Mouse (Mus musculus) kidney, adult 9 months (tissue): Measurements from ENCODE around the gene Nup210l.

Experiments
- DNase-seq: peaks from one replicate; pipeline ENCODE4 v3.0.0; 2022

Gene Nup210l

GRCm38 (mm10) chr3:90183581-90183980 is 79.6 kb downstream of the Nup210l start:
- no peak for DNase-seq

GRCm38 (mm10) chr3:90190859-90191510 is 87.1 kb downstream of the Nup210l start:
- no peak for DNase-seq

GRCm38 (mm10) chr3:90194759-90195158 is 90.8 kb downstream of the Nup210l start:
- no peak for DNase-seq

DNA sequence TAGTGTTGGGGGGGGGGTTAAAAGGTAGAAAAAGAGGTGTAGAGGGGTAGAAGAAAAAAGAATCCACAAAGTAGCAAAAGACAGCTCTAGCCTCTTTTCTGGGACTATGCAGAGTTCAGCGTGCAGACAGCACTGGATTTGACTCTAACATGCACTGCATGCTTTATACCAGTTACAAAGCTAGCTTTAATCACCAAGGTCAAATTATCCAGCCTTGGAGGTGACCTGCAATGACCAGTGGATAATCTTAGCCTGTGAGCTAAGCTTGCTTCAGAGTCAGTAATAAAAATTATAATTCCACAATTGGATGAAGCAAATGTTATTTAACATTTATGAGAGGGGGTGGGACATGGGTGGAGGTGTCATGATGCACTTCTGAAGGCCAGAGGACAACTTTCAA is 91.7 kb downstream of the Nup210l start:
- DNase-seq = no peak

- DNase-seq = no peak
Observed at GRCm38 (mm10) chr3:90197548-90197947, 93.6 kb downstream of the Nup210l start.

GRCm38 (mm10) chr3:90202884-90203283 is 99.0 kb downstream of the Nup210l start:
- DNase-seq = peak; percentile 59

DNA sequence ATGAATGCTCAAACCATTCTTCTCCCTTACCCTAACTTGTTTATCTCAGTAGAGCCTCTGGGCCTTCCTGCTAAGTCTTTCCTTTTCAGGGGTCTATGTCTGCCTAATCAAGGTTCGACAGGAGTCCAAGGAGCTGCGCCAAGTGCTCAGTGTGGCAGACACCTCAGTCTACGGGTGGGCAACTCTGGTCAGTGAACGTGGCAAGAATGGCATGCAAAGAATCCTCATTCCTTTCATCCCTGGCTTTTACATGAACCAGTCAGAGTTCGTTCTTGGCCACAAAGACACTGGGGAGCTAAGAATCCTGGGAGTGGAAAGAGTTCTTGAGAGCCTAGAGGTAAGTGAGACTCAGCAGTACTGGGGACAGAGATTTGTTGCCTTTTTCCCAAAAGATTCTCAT is 99.7 kb downstream of the Nup210l start:
- DNase-seq = no peak

GRCm38 (mm10) chr3:90204582-90204981 is 100.7 kb downstream of the Nup210l start:
- no peak for DNase-seq

DNA sequence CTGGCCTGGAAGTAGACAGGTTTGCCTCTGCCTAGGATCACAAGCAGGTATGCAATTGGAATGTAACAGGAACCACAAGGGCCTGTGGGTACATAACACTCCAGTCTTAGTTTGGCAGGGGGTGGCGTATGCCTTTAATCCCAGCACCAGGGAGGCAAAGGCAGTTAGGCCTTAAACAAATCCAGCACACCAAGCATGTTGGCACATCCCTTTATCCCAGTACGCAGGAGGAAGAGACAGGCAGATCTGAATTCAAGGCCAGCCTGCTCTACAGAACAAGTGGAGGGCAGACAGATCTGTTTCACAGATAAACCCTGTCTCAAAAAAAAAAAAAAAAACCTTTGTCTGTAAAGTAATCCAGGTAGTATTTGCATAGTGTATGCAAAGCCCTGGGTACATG is 104.7 kb downstream of the Nup210l start:
- no peak for DNase-seq

DNA sequence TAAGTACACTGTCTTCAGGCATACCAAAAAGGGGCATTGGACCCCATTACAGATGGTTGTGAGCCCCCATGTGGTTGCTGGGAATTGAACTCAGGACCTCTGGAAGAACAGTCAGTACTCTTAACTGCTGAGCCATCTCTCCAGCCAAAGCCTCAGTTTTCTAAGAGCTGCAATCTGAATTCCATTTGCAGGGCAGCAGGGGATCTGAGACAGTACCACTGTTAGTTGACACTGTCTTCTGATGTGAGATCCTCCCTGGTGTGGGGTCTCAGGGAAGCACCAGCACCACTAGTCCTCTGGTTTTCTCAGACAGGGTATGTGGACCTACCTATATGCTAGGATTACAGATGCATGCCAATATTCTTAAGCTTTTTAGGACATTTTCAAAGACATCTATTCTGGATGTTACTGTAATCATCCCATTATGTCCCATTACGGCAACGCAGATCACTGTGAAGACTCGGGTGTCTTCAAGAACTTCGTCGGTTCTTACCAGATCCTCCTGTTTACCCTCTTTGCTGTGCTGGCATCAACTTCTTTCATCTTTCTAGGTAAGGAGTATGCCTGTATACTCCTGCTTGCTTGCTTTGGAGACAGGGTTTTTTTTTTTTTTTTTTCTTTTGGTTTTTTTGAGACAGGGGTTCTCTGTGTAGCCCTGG is 106.1 kb downstream of the Nup210l start:
- no peak for DNase-seq

GRCm38 (mm10) chr3:90211475-90212398 is 107.8 kb downstream of the Nup210l start:
- no peak for DNase-seq

DNA sequence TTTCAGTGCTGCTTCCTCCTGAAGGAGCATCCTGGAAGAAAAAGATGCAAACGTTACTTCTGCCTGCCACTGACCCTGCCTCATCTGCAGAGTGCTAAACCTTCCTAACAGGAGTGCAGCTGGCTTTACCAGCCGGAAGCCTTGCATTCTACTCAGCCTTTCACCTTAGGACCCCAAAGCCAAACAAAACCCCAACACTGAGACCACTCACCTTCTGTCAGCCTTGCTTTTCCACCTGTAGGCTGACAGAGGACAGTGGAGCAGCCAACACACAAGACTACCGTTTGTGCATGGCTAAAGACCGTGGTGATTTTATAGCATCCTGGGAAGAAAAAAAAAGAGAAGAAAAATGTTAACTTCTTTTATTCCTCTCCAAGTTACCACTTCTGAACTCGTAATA is 108.8 kb downstream of the Nup210l start:
- DNase-seq = no peak

DNA sequence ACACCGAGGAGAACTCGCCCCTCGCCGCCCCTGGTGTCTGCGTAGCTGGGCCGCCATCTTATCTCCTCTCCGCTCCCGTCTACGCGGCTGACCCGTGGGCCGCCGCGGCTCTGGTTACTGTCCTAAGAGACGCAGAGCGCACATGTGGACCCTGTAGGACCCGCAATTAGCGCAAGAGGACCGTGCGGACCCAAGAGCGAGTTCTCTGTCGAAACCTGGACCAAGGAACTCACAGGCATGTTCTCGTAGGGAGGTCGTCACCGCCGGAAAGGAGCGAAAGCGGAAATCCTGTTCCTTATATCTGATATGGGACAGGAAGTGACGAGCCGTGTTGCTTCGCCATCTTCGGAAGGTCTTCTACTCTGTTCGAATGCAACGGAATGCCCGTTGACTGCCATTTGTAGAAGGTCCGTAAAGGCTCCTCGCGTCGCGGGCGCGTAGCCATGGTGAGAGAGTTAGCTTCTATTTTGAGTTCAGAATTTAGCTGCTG is 109.5 kb downstream of the Nup210l start, which contains the start of the genes Rps27 and Rab13:
Rps27 (minus strand) TSS at position 275 of the 490 bp plus-strand sequence.
Rab13 (plus strand) TSS at position 319 of the 490 bp plus-strand sequence.
- peak; percentile 97 for DNase-seq

DNA sequence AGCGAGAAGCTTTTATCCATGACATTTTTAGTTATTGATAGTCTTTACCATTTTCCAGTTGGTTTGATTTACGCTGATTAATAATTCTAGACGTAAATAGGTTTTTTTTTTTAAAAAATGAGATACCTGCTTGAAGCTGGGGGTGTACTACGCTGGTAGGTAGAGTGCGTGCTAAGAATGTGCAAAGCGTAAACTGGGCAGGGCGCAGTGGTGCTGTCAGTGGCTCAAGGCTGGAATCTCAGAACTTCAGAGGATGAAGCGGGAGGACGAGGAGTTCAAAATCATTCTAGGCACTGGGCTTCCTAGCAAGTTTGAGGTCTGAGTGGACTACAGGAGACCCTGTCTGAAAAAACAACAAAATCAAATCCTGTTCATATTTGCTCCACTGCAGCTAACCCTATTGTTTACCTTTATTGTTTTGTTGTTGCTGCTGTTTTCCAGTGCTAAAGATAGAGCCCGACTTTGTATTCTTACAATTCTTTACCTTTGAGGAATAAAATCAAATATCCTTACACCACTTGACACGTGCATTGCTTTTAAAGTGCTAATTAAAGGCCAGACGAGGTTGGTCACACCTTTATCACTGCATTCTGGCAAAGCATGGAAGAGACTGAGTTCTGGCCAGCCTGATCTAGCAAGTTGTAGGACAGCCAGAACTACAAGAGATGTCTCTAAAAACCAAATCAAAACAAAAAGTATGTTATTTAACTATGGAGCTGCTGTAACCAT is 110.2 kb downstream of the Nup210l start:
- peak; percentile 47 for DNase-seq

GRCm38 (mm10) chr3:90215825-90216380 is 112.0 kb downstream of the Nup210l start:
- peak; percentile 44 for DNase-seq

DNA sequence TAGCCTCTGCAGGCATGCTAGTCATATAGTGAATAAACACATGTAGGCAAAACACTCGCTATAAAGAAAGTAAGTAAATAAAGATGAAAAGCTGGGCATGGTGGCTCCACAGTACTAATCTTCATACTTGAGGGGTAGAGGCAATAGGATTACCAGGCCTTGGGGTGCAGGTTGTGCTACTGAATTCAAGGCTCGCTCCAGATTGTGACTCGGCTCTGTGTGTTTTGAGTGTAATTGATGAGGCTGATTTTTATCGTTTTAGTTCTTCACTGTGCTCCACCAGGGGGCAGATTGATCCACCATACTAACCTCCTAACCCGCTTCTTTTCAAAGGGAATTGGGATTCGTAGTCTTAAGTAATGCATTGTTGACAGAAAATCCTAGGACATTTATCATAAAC is 116.2 kb downstream of the Nup210l start:
- DNase-seq = peak; percentile 71

- DNase-seq = peak; percentile 82
Observed at GRCm38 (mm10) chr3:90220531-90220951, 116.6 kb downstream of the Nup210l start.

DNA sequence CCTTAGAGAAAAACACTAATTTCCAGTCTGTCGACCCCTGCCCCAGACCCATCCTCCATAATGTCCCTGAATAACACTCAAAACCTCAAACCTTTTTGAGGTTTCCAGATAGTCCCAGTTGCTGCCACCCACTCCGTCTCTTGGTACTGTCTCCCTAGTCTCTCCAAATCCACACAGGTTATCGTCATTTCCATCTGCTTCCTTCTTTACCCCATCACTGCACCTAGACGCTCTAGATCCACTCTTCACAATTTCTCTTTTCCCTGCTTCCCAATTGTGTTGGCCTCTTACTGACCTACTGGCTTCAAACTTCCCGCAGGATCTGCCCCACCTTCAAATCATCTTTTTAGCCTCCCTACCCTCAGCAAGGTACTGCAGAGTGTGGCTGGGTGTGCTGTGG is 117.2 kb downstream of the Nup210l start:
- no peak for DNase-seq

DNA sequence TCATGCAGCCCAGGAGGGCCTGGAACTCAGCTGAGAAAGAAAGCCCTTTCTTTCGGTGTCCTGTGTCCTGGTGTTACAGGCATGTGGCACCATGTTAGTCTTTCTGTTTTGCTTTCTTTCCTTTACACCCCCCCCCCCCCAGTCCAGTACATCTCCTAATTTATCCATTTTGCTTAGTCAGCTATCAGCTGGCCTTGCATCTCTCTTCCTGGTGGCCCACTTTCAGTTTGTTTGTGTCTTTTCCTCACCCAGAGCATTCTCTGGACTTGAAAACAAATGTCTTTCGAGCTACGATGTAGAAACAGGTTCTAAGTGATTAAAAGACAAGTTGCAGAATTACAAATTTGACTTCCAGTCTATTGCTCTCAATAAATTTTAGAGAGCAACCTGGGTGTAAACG is 118.5 kb downstream of the Nup210l start:
- no peak for DNase-seq

DNA sequence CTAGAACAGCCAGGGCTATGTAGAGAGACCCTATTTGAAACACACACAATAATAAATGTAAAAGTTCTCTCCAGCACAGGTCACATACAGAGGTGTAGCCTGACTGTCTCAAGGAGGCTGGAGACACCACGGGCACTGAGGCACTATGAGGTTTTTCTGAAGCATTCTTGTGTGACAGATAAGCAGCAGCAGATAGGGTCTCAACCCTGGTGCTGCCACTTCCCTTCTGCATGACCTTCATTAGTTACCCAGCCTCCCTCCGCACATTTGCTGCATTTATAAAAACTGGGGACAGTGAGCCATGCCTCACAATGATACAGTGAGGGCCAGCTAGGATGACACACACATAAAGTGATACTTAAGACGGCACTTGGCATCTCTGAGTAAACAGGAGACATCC is 119.0 kb downstream of the Nup210l start:
- DNase-seq = no peak

DNA sequence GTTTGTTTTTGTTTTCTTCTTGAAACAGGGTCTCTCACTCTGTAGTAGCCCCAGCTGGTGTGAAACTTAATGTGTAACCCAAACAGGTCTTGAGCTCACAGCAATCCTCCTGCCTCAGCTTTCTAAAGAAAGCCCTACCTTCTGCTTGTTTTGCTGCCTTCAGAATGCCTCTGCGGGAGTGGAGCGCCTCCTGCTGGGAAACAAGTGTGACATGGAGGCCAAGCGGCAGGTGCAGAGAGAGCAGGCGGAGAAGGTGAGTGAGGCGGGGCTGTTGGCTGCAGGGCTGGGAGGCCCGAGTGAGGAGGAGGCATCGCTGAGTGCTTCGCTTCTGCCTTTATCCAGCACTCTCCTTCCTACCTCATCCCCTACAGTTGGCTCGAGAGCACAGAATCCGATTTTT is 120.4 kb downstream of the Nup210l start:
- no peak for DNase-seq

DNA sequence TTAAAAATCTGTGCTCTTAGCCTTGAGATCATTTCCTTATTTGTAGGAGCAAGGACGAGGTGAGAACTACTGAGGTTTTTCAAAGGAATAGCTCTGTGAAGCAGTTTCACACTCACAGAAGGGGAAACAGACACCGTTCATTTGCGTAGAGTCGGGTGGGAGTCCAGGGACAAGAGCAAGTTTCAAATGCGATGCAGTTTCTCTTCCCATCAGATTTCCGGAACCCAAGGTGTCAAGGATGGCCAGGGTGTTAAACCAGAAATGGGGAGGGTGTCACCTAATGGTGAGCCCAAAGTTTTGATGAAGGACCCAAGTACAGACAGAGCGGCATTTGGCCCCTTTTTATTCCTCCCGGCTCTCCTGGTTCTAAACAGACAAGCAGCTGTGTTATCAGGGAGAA is 127.1 kb downstream of the Nup210l start:
- no peak for DNase-seq
